Mouse (Mus musculus) thymus, postnatal 4 days (tissue): Measurements from ENCODE around the gene Sema6c.
"Not testable (repeated sequence)": the region's sequence is repeated elsewhere in the genome, so short reads cannot be mapped to it uniquely, and the experiment has no call there.

Source experiments
- DNase-seq: peaks from one replicate; pipeline ENCODE4 v3.0.0; 2021

Sema6c gene

DNA sequence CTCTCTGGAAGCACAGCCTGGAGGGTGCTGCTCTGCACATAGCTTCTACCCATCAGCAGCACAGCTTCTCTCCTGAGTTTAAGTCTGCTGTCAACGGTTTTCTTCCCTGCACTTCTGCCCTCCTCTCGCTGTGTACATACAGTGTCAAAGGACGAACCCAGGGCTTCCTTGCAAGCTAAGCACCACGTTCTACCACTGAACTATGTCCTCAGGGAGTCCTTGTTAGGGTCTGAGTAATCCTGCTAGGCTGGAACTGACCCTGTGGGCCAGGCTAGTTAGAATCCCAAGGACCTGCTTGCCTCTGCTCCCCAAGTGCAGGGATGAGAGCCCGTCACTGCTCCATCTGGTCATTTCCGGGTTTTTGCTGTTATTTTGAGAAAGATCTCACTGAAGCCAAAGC is 26.6 kb downstream of the Sema6c start:
- DNase-seq: no peak

- DNase-seq: no peak
Measured at GRCm38 (mm10) chr3:95194721-95195135, 34.5 kb downstream of the Sema6c start.

DNA sequence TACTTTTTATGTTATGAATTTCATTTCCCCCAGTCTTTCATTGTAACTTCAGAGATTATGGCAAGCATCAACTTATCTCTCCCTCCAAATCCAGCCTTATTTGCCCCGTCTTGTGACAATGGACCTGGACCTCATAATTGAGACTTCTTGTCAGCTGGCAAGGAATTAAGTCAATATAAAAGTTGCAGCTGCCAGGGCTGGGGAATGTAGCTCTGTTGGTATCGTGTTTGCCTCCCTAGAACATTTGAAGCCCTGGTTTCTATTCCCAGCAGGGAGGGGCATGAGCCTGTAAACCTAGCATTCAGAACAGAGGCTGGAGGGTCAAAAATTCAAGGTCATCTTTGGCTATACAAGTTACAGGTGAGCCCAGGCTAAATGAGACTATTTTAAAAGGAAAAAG is 35.5 kb downstream of the Sema6c start:
- no peak for DNase-seq

DNA sequence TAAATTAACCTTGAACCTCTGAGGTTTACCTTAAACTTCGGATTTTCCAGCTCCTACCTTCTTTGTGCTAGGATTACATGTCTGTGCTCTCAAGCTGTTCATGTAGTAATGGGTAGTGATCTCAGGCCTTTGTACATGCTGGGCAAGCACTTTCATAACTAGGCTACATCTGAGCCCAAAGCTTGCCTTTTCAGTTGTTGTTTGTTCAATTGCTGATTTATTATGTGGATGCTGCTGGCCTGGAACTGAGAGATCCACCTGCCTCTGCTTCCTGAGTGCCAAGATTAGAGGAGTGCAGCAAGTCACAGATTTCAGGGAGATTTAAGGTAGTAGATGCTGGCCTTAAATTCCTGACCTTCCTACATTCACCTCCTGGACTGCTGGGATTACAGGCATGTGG is 38.8 kb downstream of the Sema6c start:
- DNase-seq: no peak

DNA sequence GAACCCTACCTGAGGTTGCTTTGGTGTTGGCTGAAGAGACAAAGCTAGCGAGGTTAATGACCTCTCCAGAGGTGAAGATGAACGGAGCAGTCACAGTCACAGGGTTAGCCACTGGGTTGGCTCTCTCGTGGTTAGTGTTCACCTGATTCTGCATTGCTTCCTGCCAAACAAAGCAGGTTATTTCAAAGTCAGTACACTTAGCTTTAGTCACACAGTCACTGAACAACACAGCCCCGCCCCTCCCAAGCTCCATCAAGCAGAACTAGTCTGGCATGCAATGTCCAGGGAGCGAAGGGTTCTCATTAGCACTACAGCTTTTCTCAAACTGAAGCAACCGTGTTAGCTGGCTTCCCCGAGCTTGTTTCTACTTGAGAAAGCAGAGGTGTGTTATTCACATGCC is 39.9 kb downstream of the Sema6c start:
- DNase-seq: no peak

DNA sequence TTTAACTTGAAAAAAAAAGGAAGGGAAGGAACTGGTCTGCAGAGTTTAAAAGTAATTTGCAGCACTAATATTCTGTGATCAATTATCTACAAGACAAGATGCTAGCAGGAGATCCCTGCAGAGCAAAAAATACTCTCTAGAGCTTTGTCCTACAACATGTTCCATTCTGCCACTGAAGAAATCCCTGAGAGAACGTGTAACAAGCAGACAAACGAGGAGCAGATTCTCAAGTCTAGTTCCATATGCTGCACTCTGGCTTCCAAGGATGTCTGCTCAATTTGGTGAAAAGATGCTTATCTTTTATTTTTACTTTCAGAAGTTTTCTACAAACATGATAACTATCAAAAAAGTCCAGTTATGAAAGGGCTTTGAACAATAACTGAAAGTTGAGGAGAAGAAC is 40.3 kb downstream of the Sema6c start:
- no peak for DNase-seq

DNA sequence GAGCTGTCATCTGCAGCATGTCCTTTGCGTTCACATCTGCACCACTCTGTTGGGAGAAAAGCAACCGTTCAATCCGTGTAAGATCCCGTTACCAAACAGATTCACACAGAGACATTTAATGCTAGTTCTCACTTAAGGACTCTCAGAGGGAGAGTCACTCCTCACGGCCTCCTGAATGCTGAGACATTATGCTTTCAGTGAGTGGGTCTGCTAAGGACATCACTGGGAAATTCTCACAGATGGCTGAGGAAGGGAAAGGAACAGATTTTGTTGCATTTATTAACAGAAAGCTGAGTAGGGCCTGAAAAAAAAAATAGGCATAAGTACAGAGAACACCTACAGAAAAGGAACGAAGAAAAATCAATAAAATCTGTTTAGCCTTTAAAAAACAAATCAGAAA is 43.6 kb downstream of the Sema6c start:
- DNase-seq: no peak

- no peak for DNase-seq
Measured at GRCm38 (mm10) chr3:95208286-95208685, 48.0 kb downstream of the Sema6c start.

DNA sequence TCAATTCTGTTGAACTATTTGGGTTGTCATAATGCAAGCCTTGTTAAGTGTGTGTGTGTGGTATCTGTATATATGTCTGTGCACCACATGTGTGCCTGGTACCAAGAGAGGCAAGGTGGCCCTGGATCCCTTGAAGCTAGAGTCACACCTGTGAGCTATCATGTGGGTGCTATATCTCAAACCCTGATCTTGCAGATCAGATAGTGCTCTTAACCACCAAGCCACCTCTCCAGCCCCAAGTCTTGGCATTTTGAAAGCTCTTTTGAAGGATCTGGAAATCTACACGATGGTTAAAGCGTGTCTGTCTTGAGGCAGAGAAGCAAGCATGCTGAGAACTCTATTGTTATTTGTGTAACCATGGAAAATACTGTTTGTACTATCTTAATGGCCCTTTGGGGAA is 50.3 kb downstream of the Sema6c start:
- peak; percentile 48 for DNase-seq

GRCm38 (mm10) chr3:95212889-95213608 is 52.8 kb downstream of the Sema6c start:
- not testable (repeated sequence) for DNase-seq

GRCm38 (mm10) chr3:95213609-95213975 is 53.3 kb downstream of the Sema6c start:
- no peak for DNase-seq

DNA sequence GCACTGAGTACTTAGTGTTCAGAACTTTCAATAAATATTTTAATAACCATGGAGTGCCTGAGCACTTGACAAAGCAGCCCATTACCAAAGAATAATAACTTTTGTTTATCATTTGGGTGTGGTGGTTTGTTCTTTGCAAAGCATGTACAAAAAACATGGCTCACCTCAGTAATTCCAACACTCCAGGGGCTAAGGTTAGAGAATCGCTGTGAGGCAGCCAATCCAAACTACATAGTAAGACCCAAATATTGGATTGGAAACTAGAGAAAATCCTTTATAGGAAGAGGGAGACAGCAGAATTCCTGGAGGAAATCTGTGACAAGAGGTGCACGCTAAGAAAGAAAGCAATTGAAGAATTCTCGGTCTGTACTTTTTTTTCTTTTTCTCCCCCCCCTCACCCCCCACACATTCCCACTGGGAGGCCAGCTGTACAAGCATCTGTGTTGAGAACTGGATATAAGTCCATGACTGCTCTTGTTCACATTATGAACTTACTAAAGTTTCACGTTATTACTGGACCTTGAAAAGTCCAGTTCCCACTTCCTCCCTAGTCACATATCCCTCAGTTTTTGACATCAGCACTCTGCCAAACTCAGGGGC is 56.5 kb downstream of the Sema6c start:
- DNase-seq: no peak

DNA sequence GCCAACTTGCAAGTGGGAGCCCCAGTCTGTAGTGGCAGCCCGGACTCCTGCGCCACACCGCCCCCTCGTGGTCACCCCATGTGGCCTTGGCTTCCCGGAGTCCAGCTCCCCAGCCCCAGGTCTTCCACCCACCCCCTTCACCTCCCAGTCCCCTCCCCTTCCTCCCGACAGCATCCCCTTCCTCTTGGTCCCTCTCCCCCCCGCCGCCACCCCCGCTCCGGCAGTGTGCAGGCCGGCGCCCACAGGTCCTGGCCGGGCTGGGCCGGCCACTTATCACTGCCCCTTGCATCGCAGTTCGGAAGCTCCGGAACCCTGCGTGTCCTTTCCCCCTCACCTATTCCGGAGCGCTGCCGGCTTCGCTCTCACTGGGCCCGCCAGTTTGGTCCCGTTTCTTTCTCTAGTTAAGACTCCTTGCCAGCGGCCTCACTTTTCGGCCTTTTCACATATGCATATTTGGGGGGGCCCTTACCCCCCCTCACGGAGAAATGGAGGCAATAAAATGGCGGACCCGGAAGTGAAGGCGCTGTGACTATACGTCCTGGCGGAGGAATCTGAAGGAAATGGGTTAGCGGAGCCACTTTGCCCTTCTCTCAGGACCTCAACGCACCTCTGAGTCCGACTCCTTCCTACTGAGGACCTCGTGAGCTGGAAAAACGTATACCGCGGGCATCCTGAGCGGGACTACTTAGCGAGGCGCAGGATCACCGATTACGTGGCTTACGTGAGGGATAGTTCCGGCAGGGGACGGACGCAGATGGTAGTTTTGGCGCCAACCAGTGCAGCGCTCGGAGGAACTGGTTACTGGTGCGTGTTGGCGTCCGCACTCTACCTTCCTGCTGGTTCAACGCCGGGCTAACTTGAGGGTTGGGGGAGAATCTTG is 57.2 kb downstream of the Sema6c start, which contains the start of gene Gabpb2:
Gene Gabpb2, minus strand, starts transcription at position 662 of the 880 bp plus-strand sequence.
- DNase-seq: peak; percentile 99

DNA sequence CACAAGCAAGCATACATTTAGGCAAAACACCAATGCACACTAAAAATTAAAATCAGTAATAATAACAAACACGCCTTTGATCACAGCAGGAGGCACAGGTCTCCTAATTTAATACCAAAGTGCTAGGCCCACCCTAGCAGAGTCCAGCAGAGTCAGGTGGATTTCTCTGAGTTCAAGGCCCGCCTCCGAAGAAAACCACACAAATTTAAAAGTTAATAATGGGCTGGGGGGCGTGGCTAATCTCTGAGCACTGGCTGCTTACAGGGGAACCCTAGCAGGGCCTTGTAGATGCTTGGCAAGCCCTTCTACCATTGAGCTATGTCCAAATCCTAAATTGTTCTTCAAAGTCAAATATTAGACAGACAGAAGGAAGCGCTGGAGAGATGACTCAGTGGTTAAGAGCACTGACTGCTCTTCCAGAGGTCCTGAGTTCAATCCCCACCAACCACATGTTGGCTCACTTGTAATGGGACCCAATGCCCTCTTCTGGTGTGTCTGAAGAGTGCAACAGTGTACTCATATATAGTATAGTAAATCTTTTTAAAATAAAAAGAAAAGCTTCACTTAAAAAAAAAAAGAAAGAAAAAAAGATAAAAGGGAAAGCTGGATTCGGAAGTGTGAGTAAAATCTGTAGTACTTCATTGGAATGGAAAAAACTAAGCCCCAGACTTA is 58.3 kb downstream of the Sema6c start:
- peak; percentile 48 for DNase-seq

DNA sequence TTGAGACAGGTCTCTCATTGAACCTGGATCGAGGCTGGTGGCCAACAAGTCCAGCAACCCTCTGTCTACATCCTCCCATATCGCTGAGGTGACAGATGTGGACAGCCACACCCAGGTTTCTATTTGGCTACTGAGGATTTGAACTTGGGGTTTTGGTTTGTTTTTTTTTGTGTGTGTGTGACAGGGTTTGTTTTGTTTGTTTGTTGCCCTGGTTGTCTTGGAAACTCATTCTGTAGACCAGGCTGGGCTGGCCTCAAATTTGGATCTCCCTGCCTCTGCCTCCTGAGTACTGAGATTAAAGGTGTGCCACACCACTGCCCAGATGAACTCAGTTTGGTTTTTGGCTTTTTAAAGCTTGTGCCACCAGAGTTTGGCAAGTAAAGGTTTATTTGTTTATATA is 62.8 kb downstream of the Sema6c start:
- no peak for DNase-seq
